Mouse (Mus musculus) C2C12 (cell line): Measurements from ENCODE around the gene Nos2.

Experiments used
- CEBPB ChIP-seq: IDR thresholded peaks from one replicate; pipeline ENCODE4 v1.6.1; 2011; ENCODE audit warnings: low read depth, mild to moderate bottlenecking, control low read depth, moderate library complexity
- CTCF ChIP-seq: IDR thresholded peaks from one replicate; pipeline ENCODE4 v1.5.1; 2011; ENCODE audit not compliant: control insufficient read depth, insufficient read depth, insufficient read length
- FOSL1 ChIP-seq: IDR thresholded peaks from one replicate; pipeline ENCODE4 v1.8.0; 2011; ENCODE audit warnings: mild to moderate bottlenecking, low read length; ENCODE audit not compliant: poor library complexity, insufficient read depth, severe bottlenecking
- MAX ChIP-seq: IDR thresholded peaks from one replicate; pipeline ENCODE4 v1.6.1; 2011; ENCODE audit warnings: mild to moderate bottlenecking, control low read depth
- MYOG ChIP-seq: IDR thresholded peaks from one replicate; pipeline ENCODE4 v1.6.1; 2011; ENCODE audit not compliant: control insufficient read depth, insufficient read length; ENCODE audit errors: extremely low read depth
- USF1 ChIP-seq: IDR thresholded peaks from one replicate; pipeline ENCODE4 v1.6.1; 2011; ENCODE audit warnings: low read depth, mild to moderate bottlenecking, control low read depth, moderate library complexity

GRCm38 (mm10) chr11:78959841-78960520 lies 39.4 kb downstream of the Nos2 start:
- TF ChIP-seq CTCF = no peak
- no peak for TF ChIP-seq MYOG
- no peak for TF ChIP-seq MAX
- no peak for TF ChIP-seq FOSL1
- TF ChIP-seq USF1 = no peak
- TF ChIP-seq CEBPB = no peak
